Mouse (Mus musculus): Measurements from ENCODE around the gene C1ql4.
"Not testable (repeated sequence)": the region's sequence is repeated elsewhere in the genome, so short reads cannot be mapped to it uniquely, and the experiment has no call there.

Gene C1ql4

DNA sequence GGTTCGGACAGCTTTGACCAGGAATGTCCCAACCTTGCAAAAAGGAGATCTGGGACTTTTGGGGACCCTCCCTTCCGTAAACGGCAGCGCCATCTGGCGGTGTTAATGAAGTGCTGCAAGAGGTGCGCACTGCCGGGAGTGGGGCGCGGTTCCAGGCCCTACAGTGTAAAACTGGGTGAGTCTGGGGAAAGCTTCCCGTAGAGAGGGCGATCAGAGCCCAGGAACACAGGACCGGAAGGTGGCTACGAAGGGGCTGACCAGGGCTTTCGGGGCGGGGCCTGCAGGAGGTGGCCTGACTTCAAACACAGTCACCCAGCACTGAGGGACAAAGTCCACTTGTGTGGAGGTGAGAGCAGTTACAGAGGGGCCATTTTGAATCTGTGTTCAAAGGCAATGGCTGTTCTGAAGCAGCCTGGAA is 11.5 kb upstream of the C1ql4 start:
- DNase-seq (ENCODE audit: extremely low read depth, low read depth), result peak; percentile 67

DNA sequence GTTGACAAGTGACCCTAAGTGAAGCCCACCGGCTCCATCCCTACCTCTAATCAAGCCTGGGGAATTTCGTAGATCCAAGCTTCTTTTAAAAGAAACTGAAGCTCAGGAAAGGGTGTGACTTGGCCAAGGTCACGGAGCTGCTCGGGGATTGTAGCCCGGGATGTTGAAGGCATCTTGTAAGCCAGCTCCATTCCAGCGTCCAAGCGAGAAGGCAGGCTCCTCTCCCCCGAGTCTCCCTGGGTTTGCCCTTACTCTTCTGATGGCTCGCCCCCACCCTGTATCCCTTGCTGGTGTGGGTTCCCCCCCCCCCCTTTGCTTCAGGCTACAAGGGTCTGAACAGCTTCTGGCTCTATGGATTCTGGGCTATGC is 10.9 kb upstream of the C1ql4 start:
- no peak for DNase-seq (ENCODE audit: extremely low read depth, low read depth)

DNA sequence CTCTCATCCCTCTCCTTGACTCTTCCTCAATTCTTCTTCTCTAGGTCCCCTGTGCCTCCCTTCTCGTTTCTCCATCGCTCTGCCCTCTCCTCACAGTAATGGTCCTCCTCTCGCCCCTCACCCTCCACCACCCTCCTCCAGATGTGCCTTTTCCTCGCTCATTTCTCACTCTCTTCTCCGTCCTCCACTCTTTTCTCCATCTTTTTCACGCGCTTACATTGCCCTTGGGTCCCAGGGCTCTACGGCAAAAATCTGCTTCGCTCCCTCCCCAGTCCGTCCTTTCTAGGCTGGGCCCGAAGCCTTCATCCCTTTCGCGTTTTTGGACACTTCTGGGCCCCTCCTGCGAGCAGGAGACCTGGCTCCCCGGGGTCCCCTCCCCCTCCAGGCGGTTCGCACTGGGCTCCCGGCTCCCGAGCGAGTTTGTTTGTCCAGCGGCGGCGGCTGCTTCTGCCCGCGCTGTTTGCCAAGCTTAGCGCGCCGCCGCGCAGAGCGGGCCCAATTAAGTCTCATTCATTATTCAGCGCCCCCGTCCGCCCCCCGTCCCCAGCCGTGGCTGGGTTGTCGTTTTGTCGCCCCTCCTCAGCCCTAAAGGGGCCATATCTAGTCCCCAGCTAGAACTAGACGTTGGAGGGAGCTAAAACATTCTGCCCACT is 10.3 kb upstream of the C1ql4 start:
- no peak for DNase-seq (ENCODE audit: extremely low read depth, low read depth)

DNA sequence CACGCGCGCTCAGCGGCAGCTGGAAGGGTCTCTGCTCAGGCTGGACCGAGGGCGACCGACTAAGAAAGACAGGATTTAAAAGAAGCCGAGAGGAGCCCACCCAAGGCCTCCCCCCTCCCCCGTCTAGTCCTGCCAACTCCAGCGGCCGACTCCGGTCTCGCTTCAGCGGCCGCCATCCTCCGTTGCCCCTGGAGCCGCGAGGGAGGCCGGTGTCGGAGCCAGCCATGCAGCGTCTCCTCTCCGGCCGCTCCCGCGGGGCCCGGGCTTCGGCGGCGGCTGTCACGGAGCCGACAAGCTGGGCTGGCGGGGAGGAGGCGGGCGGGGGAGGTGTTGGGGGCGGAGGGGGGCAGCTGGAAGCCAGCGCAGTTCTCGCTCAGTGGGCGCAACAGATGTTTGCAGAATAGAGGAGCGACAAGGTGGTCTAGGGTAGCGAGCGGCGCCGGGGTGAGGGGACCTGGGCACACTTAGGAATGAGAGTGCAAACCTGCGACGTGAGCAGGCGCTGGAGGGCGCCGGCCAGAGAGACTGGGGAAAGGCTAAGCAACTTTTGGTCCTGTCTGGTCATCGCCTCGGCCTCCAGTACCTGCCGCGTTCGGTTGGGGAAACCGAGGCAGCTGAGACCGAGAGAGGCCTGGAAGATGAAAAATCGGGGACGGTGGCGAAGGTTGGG is 9.3 kb upstream of the C1ql4 start:
- no peak for DNase-seq (ENCODE audit: extremely low read depth, low read depth)

DNA sequence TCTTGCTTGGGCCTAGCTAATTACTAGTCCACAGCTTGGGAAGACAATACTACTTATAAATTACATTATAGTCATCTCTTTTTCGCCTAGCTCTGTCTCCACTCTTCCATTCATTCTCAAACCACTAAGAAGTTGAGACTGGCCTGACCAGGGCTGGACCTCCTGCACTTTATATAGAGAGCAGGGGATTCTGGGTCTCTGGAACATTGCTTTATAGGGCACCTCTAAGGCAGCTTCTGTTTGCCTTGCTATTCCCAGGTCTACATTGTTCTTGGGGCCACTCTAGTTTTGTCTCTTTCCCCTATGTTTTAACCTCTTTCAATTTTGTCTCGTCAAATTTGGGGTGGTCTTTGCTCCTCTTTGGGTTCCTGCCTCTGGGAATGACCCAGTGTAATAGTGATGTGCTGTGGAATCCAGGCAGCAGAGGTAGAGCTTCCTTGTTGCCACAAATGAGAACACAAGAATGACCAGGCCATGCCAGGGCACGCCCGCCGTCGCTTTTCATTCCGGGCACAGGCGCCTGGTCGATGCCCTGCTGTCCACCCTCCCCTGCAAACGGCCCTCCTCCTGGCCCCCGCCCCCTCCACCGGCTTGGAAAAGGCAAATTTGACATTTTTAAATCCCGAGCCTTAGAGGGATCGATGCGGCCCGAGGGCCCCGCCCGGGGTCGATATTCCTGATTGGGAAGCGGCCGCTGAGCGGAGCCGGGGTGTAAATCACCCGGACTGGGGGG is 8.6 kb upstream of the C1ql4 start:
- DNase-seq (ENCODE audit: extremely low read depth, low read depth), result no peak

DNA sequence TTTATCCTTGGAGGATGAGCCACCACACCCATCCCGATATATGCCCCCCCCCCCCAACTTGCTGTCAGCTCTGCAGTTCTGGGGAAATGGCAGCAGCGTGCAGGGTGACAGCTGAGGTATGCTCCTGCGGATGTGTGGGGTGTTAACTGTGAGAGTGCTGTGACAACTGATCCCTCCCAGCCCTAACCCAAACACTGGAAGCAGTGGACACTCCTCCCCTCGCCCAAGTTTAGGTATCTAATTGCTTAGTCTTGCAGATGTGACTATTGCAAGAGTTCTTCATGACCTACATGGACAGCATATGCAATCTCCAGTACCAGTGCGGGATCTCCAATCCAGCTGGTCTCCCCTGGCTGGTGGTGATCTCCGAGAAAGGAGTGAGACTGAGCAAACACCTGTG is 7.7 kb upstream of the C1ql4 start:
- DNase-seq (ENCODE audit: extremely low read depth, low read depth), result no peak

DNA sequence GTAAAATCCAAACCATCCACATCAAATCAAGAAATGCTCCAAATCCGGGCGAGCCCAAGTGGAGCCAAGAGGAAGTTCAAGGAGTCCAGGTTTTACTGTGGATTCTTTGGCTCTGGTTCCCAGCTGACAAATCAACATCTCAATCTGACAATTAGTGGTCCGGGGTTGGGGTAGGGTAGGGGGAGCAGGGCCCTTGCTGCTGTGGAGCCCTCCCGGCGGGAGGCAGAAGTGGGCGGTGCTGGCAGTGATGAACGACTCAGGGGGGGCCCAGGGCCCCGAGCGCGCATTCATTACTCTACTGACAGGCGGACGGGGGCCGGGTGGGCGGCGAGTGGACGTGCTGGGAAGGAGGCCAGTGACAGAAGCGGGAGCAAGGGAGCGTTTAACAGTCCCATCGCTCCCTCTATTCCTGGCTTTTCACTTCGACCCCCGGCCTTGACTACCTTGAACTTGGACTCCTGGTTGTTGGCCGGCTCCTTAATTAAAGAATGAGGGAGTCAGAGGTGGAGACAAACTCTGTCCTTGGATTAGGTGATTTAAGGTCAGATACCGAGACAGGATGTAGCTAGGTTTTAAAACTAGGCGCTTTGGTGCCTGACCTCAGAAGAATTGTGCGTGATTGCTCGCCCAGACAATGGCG is 7.1 kb upstream of the C1ql4 start:
- no peak for DNase-seq (ENCODE audit: extremely low read depth, low read depth)

DNA sequence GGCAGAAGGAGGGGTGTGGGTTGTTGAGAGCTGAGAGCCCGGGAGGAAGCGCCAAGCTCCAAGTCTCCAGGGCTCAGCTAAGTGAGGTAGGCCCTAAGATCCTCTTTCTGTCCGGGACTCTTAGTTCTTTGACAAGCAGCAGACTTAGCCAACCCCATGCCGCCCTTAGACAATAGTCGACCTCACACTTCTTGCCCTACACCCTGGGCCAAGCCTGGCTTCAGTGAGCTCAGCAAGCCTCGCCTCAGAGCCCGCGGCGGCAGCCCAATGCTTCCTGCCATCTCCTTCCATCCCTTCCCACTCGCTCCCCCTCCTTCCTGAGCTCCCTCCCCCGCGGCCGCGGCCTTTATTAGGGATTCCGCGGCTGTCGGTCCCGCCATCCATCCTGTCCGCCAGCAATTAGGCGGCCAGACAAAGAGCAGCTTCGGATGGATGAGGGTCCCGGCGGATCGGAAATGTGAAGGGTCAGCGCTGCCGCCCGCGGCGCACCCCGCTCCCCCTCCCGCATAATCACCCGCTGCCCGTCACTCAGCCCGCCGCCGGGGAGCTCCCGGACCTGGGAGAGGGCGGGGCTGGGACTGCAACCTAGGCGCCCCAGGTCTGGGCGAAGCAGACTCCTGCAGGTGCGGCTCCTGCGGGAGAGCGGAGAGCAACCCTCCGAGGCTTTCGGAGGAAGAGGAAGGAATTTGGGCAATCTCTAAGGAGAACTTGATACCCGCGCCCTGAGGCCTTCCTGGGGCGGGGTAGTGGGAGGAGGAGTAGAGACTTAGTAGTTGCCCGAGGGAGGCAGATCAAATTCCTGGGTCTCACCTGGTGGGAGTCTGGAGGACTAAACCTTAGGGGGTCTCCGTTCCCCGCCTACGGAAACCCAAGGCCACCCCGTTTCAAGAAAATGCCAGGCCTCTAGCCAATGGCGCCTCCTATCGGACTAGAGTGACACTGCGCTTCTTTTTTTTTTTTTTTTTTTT is 6.0 kb upstream of the C1ql4 start:
- peak; percentile 65 for DNase-seq (ENCODE audit: extremely low read depth, low read depth)

DNA sequence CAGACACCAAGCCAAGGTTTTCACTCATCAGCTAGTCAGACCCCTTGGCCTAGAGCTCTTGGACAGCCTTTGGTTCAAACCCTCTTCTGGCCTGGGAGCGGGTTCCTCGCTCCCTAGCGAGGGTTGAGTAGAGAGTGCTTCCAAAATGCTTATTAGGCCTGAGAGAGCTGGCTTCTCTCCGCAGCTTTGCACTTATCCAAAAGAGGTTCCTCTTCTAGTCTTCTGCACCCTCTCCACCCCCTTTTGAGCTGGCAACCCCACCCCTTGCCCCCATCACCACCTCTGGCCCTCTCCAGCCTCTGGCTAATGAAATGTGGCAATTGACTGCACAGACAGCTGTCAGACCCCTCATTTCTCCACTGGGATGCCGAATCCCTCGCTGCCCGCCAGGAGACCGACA is 5.3 kb upstream of the C1ql4 start, which contains the start of gene Dnajc22:
Gene Dnajc22, plus strand, starts transcription at position 301 of the 400 bp plus-strand sequence.
- DNase-seq (ENCODE audit: extremely low read depth, low read depth), result peak; percentile 41

DNA sequence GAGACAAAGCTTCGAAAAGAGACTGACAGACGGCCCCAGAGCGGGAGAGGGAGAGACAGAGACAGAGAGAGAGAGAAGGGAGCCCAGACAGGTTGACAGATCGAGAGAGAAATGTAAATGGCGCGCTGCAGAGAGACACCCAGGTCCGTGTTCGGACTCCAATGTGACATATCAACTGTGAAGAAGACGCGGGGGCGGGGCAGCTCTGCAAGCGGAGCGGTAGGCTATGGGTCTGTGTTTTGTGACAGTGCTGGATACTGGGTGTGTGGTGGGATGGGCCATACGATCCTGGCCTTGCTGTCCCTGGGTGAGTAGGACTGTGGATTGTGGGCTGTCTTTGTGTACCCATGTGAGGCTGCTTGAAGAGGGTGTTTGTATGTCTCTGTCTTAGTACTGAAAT is 1.5 kb upstream of the C1ql4 start:
- DNase-seq (ENCODE audit: extremely low read depth, low read depth), result no peak

DNA sequence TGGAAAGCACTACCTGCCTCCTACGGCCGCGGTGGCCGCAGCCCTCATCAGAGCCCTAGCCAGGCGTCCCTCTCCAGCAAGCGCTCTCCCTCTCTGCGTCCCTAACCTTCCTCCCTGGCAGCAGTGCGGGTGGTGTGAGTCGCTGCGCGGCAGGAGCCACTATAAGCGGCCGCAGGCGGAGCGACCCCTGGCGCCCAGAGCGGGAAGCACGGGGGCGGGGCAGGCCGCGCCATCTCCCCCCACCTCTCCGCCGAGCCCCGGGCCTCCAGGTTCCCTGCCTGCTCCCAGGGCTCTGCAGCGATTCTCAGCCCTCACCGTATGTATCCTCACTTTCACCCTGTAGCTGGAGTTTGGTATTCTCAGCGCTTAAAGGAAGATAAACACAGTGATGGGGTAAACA is 675 bp upstream of the C1ql4 start:
- no peak for DNase-seq (ENCODE audit: extremely low read depth, low read depth)

DNA sequence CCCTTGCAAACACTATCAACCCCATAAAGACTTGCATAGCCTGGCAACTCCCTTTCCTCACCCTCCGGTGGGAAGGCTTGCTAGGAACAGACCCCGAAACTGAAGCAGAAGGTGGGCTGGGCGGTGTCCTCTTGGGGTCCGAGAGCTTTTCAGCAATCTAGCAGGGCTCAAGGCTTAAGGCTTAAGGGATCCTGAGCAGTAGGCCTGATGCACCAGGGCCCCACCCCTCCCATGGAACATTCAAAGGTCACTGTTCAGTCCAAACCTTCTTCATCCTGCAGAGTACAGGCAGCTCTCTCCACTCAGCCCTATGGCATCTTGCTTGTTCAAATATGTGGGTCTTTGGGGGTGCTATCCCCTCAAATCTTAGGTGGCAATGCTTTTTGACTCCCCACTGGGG is 1.6 kb downstream of the C1ql4 start:
- no peak for DNase-seq (ENCODE audit: extremely low read depth, low read depth)

DNA sequence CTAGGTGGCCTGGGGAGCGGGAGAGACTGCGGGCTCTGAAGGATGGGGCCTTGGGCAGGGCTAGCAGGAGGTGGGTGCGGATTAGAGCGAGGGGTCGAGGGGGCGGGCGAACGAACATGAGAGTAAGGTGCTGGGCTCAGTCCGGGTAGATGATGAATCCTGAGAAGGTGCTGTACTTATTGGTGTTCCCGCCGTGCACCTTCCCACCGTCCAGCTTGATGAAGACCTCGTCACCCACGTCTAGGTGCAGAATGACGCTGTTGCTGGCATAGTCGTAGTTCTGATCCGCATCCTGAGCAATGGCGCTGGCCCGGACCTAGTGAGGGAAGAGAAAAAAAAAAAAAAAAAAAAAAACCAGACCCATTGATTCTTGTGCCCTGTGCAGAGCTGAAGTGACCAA is 3.0 kb downstream of the C1ql4 start:
- DNase-seq (ENCODE audit: extremely low read depth, low read depth), result no peak

DNA sequence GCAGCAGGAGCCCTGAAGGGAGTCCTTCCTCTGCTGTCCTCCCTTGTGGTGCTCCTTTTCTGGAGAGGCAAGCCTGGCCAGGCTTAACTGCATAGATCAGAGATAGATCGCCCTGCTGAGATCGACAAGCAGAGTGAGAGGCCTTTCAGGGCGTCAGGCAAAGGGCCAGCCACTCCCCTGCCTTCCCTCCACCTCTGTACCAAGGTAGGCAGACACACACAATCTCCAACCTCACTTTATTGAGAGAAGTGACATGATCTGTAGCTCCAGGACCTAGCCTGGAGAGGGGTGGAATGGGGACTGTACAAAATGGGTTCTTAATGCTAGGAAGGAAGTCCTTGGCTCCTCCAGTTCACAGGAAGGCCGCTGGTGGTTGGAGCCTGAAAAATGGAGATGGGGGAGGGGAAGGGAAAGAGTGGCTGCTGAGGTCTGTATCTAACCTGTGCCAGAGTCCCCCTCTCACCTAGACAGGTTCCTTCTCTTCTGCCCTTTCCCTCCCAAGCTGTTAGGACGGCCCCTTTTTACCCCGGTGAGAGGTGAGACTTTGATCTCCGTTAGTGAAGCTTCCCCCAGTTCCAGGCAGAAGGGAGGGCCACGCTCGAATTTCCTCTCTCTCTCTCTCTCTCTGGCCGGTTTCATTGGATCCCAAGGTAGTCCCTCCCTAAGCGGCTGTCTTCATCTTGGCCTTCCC is 3.6 kb downstream of the C1ql4 start:
- DNase-seq (ENCODE audit: extremely low read depth, low read depth), result no peak

DNA sequence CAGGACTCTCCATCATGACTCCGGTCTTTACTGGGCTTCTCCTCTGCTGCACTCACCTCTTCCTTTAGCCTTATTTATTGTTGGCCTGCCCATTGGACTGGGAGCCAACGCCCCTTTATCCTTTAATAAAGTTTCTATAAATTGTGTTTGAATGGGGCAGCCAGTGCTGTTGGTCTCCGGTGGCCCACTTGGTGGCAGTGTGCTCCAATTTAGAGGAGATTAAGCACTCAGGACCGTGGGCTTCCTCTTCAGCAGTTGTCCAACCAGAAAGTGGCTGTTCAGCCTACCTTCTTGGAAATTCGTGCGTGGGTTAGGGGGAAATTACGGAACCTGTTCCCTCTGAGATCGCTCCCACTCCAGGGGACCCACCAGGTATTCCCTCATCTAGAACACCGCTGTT is 4.4 kb downstream of the C1ql4 start:
- peak; percentile 36 for DNase-seq (ENCODE audit: extremely low read depth, low read depth)

DNA sequence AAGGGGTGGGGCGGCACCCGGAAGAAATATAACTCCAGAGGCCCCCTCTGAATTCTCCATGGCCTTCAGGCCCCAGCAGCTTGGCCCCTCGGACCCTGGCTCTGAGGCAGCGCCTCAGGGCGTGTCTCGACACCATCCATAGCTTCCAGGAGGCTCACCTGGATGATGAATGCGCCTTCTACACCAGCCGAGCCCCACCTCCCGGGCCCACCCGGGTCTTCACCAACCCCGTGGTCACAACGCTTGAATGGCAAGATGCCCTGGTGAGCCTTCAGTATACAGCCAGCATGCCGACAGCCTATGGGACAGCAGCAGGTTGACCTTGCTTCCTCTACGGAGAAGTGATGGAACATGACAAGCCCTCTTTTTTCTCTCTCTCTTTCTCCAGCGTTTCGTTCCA is 4.8 kb downstream of the C1ql4 start:
- no peak for DNase-seq (ENCODE audit: extremely low read depth, low read depth)

DNA sequence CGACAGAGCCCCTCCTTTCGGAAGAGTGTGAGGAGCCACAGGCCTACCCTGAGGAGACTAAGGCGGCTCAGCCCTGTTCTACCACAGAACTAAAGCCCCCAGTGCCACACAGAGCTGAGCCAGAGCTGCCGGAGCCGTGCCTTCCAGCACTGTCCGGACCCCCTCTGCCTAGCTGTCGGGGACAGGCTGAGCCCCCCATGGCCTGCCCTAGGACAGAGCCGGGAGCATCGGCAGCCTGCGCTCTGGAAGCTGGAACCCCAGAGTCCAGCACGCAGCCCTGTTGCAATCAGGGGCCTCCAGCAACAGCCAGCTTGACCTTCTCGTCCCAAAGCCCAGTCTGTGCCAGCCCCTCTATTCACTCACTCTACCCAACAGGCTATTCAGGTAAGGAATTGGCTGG is 5.3 kb downstream of the C1ql4 start:
- DNase-seq (ENCODE audit: extremely low read depth, low read depth), result no peak

DNA sequence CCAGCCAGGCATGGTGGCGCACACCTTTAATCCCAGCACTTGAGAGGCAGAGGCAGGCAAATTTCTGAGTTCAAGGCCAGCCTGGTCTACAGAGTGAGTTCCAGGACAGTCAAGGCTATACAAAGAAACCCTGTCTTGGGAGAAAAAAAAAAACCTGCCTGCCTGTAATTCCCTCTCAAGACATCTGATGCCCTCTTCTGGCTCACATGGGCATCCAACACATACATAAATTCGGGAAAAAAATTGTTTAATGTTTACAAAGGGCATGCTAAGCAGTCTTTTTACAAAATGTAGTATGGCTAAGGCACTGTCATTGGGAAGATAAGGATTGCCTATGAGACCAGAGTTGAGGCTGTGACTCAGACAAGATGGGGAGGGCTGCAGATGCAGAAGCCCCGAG is 7.8 kb downstream of the C1ql4 start:
- no peak for DNase-seq (ENCODE audit: extremely low read depth, low read depth)

DNA sequence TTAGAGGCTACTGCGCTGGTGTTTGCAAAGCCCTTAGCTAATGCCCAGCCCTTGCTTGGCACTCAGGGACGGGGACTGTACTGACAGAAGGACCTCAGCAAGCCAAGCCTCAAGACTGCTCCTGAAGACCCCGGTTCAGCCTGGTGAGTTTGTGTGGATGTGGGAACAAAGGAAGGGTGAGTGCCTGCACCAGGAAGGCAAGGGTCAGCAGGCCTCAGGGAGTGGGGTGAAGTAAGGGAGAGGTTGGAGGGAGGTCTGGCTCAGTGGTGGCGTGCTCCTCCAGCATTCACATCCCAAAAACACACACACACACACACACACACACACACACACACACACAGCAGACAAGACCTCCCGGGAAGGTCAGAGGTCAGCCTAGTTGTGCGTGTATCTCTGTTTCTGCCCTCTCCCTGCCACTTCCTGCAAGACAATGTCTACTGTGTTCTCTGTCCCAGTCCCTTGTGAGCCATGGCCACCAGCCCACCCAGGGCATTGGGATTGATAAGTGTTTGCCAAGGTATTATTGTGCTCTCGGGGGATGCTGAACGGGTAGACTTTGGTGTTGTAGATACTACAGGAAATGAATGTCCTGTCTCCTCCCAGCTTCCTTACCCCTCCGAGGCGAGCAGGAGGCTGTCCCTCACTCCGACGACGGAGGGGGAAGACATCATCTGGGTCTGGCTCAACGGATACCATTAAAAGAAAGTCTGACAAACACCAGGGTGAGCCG is 9.3 kb downstream of the C1ql4 start:
- DNase-seq (ENCODE audit: extremely low read depth, low read depth), result no peak

DNA sequence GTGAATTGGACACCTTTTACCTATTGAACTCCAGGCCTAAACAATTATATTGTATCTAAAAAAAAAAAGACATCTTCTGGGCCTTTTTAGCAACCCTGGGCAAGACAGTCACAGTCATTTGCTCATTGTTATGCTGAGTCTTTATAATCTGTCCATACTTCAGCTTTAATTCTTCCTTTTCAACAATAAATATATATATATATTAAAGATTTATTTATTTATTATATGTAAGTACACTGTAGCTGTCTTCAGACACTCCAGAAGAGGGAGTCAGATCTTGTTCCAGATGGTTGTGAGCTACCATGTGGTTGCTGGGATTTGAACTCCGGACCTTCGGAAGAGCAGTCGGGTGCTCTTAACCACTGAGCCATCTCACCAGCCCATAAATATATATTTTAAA is 11.6 kb downstream of the C1ql4 start:
- not testable (repeated sequence) for DNase-seq (ENCODE audit: extremely low read depth, low read depth)
